Mouse (Mus musculus): ENCODE measurements around the gene Cacna1a. TPM values are rescaled to one million over a fixed set of nuclear protein-coding genes. Genes with fewer than 3 reads are reported as not detected.

Cacna1a gene
- polyA plus RNA-seq, 1 experiment from 2014 or later: 6.3 TPM

DNA sequence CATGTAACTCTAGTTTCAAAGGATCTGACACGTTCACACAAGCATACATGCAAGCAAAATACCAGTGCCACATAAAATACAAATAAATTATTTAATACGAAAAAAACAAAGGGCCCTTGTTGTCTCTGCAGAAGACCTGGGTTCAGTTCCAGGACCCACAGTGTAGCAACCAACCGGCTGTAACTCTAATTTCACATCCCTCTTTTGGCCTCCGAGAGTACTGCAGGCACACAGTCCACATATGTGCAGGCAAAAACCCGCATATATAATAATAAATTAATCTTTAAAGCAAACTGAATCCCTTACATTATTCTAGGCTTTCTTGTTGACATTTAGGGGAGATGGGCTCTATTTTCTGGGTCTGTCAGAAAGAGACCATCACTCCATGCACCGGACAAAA, 258.6 kb downstream of the Cacna1a start:
- Histone ChIP-seq H3K4me2 (no peak overlapping the region; the same call in 1 of the 2 replicates), H3K27ac (ENCODE audit: low read depth, low read length) (no peak overlapping the region), H3K9ac (ENCODE audit: low read length) (no peak overlapping the region), H3K4me3 (ENCODE audit: low read depth, low read length) (no peak overlapping the region), H3K36me3 (ENCODE audit: control insufficient read depth, insufficient read depth, low read length) (no peaks in the 10 kb centered on the region), H3K9me3 (ENCODE audit: control insufficient read depth, low read length) (no peaks in the 10 kb centered on the region), H3K27me3 (ENCODE audit: control insufficient read depth, insufficient read depth, low read length) (no peaks in the 10 kb centered on the region), H3K4me1 (ENCODE audit: control insufficient read depth, insufficient read depth, low read length) (peaks cover 9% of the 10 kb centered on the region)
- DNase-seq (ENCODE audit: low spot score, missing footprints) (no peak), ATAC-seq (ENCODE audit: low FRiP score) (no peak)
- 57% methylated on average over 6 of the region's 6 CpGs for WGBS

DNA sequence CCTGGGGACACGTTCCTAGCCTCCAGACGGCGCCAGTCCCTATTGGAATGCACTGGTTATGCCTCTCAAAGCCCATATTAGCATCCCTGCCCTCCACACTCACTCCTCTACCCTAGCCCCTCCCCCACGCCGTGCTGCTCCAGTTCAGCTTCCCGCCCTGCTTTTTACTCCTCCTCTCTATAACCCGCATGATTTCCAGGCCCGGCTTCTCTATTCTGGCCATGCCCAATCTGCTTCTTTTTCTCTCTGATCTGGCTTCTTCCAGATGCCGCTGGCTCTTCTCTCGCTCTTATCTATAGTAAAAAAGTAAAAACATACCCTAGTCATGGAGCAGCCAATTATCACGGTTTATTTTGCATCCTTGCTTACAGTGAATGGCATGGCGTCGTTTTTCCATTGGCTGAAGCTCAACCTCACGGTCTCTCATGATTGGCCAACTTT, 259.2 kb downstream of the Cacna1a start:
- Histone ChIP-seq H3K9me3 (ENCODE audit: control insufficient read depth, low read length) (no peaks in the 10 kb centered on the region), H3K36me3 (ENCODE audit: control insufficient read depth, insufficient read depth, low read length) (no peaks in the 10 kb centered on the region), H3K27me3 (ENCODE audit: control insufficient read depth, insufficient read depth, low read length) (no peaks in the 10 kb centered on the region), H3K4me3 (ENCODE audit: low read depth, low read length) (peak overlapping the region; percentile 1; the same call in 1 of the 2 replicates), H3K9ac (ENCODE audit: low read length) (peak overlapping the region; percentile 13; the same call in 1 of the 2 replicates), H3K27ac (ENCODE audit: low read depth, low read length) (no peak overlapping the region), H3K4me2 (peak overlapping the region; percentile 31), H3K4me1 (ENCODE audit: control insufficient read depth, insufficient read depth, low read length) (peaks cover 9% of the 10 kb centered on the region)
- 3% methylated on average over 14 of the region's 14 CpGs for WGBS
- DNase-seq (ENCODE audit: low spot score, missing footprints): peak; percentile 96
- peak; percentile 87 for ATAC-seq (ENCODE audit: low FRiP score)

DNA sequence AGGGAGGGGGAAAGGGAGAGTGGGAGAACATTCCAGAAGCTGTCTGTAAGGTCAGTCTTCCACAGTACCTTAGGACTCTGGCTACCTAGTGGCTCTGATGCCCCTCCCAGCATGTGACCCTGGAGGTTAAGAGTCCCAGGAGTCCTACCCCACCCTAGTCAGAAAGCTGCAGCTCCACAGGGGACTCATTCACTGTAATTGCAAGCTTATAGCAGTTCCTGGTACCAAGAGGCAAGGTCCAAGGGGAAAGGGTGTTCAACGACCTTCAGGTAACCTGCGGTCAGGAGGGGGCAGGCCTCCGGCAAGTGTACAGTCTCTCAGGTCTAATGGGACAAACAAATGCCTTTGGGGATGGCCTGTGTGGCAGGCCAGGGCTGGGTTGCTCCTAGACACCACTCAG, 262.0 kb downstream of the Cacna1a start:
- no peaks in the 10 kb centered on the region for H3K9me3 ChIP-seq (ENCODE audit: control insufficient read depth, low read length)
- H3K27ac ChIP-seq (ENCODE audit: low read depth, low read length): no peak overlapping the region
- ATAC-seq (ENCODE audit: low FRiP score): no peak
- no peak overlapping the region for H3K4me2 ChIP-seq
- no peak for DNase-seq (ENCODE audit: low spot score, missing footprints)
- H3K4me3 ChIP-seq (ENCODE audit: low read depth, low read length): no peak overlapping the region
- no peaks in the 10 kb centered on the region for H3K36me3 ChIP-seq (ENCODE audit: control insufficient read depth, insufficient read depth, low read length)
- H3K27me3 ChIP-seq (ENCODE audit: control insufficient read depth, insufficient read depth, low read length): no peaks in the 10 kb centered on the region
- peaks cover 16% of the 10 kb centered on the region for H3K4me1 ChIP-seq (ENCODE audit: control insufficient read depth, insufficient read depth, low read length)
- WGBS: 41% methylated on average over 3 of the region's 3 CpGs
- H3K9ac ChIP-seq (ENCODE audit: low read length): no peak overlapping the region

DNA sequence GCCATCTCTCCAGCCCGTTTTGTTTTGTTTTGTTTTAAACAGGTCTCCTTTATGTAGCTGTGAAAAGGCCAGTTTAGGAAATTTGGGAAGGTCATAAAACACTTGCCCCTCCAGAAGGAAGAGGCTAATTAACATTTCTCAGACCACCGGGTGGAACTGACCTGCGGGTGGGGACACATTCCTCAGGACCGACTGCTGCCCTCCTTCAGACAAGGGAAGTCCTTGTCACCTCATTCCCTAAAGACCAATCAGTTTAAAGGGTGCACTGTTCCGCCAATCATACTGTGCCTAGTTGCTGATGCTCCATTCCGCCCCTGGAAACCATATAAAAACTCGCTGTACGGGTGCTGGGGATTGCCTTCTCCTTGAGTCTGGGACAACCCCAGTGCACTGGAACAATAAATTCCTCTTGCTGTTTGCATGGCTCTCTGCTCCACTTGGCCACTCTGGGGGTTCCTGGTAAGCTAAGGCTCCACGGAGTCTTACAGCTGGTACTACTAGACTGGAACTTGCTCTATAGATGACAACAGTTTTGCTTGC, 264.9 kb downstream of the Cacna1a start:
- H3K4me3 ChIP-seq (ENCODE audit: low read depth, low read length): no peak overlapping the region
- peaks cover 27% of the 10 kb centered on the region for H3K4me1 ChIP-seq (ENCODE audit: control insufficient read depth, insufficient read depth, low read length)
- H3K27ac ChIP-seq (ENCODE audit: low read depth, low read length): no peak overlapping the region
- no peaks in the 10 kb centered on the region for H3K9me3 ChIP-seq (ENCODE audit: control insufficient read depth, low read length)
- H3K9ac ChIP-seq (ENCODE audit: low read length): no peak overlapping the region
- ATAC-seq (ENCODE audit: low FRiP score) (no peak), DNase-seq (ENCODE audit: low spot score, missing footprints) (no peak)
- 71% methylated on average over 9 of the region's 9 CpGs for WGBS
- no peak overlapping the region for H3K4me2 ChIP-seq
- no peaks in the 10 kb centered on the region for H3K27me3 ChIP-seq (ENCODE audit: control insufficient read depth, insufficient read depth, low read length)
- no peaks in the 10 kb centered on the region for H3K36me3 ChIP-seq (ENCODE audit: control insufficient read depth, insufficient read depth, low read length)

DNA sequence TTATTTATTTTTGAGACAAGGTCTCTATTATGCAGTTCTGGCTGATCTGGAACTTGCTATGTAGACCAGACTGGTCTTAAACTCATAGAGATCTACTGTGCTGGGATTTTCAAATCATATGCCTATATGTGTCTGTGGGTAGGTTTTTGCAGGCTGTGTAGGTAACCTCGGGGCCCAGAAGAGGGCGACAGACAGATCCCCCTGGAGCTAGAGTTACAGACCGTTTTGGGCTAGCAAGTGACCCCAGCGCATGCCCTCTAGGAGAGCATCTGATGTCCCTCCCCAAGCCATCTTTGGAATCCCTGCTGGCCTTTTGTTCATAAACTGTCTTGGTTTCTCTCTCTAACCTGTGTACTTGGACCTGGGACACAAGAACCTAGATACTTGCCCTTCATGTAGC, 266.4 kb downstream of the Cacna1a start:
- Histone ChIP-seq H3K9me3 (ENCODE audit: control insufficient read depth, low read length) (no peaks in the 10 kb centered on the region), H3K36me3 (ENCODE audit: control insufficient read depth, insufficient read depth, low read length) (no peaks in the 10 kb centered on the region), H3K4me3 (ENCODE audit: low read depth, low read length) (no peak overlapping the region), H3K27ac (ENCODE audit: low read depth, low read length) (peak overlapping the region; percentile 84), H3K4me2 (no peak overlapping the region), H3K4me1 (ENCODE audit: control insufficient read depth, insufficient read depth, low read length) (peaks cover 33% of the 10 kb centered on the region), H3K27me3 (ENCODE audit: control insufficient read depth, insufficient read depth, low read length) (no peaks in the 10 kb centered on the region), H3K9ac (ENCODE audit: low read length) (no peak overlapping the region)
- no peak for ATAC-seq (ENCODE audit: low FRiP score)
- 36% methylated on average over 4 of the region's 4 CpGs for WGBS
- DNase-seq (ENCODE audit: low spot score, missing footprints): peak; percentile 87

DNA sequence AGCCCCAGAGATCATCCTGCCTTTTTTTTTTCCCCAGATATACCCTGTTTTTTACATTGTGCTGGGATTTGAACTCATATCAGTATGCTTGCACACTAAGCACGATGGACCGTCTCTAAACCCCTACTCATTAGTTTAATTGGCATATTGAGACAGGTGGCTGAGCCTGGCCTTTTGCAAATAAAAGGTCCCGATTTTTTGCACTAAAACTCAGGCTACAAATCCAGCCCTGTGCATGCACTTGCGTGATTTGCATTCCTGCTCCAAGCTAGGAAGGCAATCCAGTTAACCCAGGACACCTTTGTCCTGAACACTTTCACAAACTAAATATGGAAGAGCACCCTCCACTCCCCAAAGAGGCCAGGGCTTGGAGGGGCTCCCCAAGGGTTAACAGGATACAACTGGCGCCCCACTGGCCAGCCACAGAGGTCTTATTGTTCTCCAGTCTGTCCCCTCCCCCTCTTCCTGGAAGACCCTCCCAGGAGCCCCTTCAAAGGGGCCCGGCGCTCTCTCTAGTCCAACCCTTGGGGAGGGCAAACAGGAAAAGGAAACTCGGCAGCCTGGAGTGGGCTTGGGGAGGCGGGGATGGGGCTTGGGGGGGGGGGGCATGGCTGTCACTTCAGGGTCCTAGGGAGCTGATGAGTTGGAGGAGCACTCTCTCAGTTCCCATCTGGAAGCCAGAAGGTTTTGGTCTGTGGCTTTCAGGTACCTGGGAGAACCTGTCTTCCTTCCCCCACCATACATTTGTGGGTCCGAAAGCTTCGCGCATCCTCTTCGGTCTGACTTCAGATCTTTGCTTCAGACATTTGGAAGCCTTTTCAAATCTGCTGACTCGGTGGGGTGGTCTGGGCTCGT, 267.3 kb downstream of the Cacna1a start:
- WGBS: under 1% methylated on average over 14 of the region's 15 CpGs
- H3K27me3 ChIP-seq (ENCODE audit: control insufficient read depth, insufficient read depth, low read length): no peaks in the 10 kb centered on the region
- peak; percentile 88 for ATAC-seq (ENCODE audit: low FRiP score)
- DNase-seq (ENCODE audit: low spot score, missing footprints): peak; percentile 96
- peak overlapping the region; percentile 84 for H3K27ac ChIP-seq (ENCODE audit: low read depth, low read length)
- no peaks in the 10 kb centered on the region for H3K9me3 ChIP-seq (ENCODE audit: control insufficient read depth, low read length)
- peak overlapping the region; percentile 28 for H3K4me3 ChIP-seq (ENCODE audit: low read depth, low read length)
- H3K4me1 ChIP-seq (ENCODE audit: control insufficient read depth, insufficient read depth, low read length): peaks cover 38% of the 10 kb centered on the region
- H3K36me3 ChIP-seq (ENCODE audit: control insufficient read depth, insufficient read depth, low read length): no peaks in the 10 kb centered on the region
- H3K4me2 ChIP-seq: peak overlapping the region; percentile 62
- peak overlapping the region; percentile 62 for H3K9ac ChIP-seq (ENCODE audit: low read length)

DNA sequence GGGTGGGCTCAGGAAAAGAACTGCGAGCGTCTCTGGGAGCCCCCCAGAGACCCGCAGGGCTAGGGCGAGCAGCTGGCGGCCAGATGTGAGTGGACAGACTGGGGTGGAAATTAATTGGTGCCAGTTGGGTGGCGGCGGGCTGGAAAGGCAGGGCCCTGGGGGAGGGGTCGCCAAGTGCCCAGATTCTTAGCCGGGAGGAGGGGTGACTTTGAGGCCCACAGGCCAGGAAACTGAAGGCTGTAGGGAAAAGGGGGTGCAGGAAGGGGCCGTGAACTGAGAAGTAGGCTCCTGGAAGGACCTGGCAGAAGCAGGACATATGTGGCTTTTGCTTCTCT, 267.9 kb downstream of the Cacna1a start:
- ATAC-seq (ENCODE audit: low FRiP score) (peak; percentile 36), DNase-seq (ENCODE audit: low spot score, missing footprints) (peak; percentile 96)
- WGBS: 1% methylated on average over 10 of the region's 10 CpGs
- Histone ChIP-seq H3K27ac (ENCODE audit: low read depth, low read length) (peak overlapping the region; percentile 84), H3K4me3 (ENCODE audit: low read depth, low read length) (peak overlapping the region; percentile 28), H3K27me3 (ENCODE audit: control insufficient read depth, insufficient read depth, low read length) (no peaks in the 10 kb centered on the region), H3K9me3 (ENCODE audit: control insufficient read depth, low read length) (no peaks in the 10 kb centered on the region), H3K36me3 (ENCODE audit: control insufficient read depth, insufficient read depth, low read length) (no peaks in the 10 kb centered on the region), H3K9ac (ENCODE audit: low read length) (peak overlapping the region; percentile 62), H3K4me2 (peak overlapping the region; percentile 62), H3K4me1 (ENCODE audit: control insufficient read depth, insufficient read depth, low read length) (peaks cover 44% of the 10 kb centered on the region)

DNA sequence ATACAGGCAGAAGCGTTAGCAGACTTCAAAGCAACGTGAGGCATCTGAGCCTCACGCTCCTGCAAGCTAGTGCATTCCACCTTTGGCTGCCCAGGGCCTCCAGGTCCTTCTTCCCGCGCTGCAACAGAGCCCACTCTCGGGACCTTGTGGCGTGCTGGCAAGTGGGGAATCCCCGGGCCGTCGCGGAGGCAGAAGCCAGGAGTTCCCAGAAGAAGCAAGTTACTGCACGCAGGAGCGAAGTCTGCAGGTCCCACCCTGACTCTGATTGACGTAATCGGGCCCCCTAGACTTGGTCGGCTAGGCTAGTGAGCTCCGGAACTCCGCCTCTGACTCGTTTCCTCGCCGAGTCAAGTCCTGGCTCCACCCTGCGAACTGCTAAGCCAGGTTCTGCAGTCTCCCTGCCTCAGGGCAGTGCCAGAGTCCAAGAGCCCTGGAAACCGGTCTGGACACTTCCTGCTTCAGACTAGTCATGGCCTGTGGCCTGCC, 268.4 kb downstream of the Cacna1a start:
- Histone ChIP-seq H3K4me1 (ENCODE audit: control insufficient read depth, insufficient read depth, low read length) (peaks cover 49% of the 10 kb centered on the region), H3K9me3 (ENCODE audit: control insufficient read depth, low read length) (no peaks in the 10 kb centered on the region), H3K27ac (ENCODE audit: low read depth, low read length) (peak overlapping the region; percentile 84), H3K27me3 (ENCODE audit: control insufficient read depth, insufficient read depth, low read length) (no peaks in the 10 kb centered on the region), H3K36me3 (ENCODE audit: control insufficient read depth, insufficient read depth, low read length) (no peaks in the 10 kb centered on the region), H3K4me2 (peak overlapping the region; percentile 62), H3K9ac (ENCODE audit: low read length) (peak overlapping the region; percentile 62), H3K4me3 (ENCODE audit: low read depth, low read length) (peak overlapping the region; percentile 28)
- peak; percentile 94 for DNase-seq (ENCODE audit: low spot score, missing footprints)
- under 1% methylated on average over 23 of the region's 23 CpGs for WGBS
- ATAC-seq (ENCODE audit: low FRiP score): peak; percentile 9; the same call in 1 of the 2 replicates

DNA sequence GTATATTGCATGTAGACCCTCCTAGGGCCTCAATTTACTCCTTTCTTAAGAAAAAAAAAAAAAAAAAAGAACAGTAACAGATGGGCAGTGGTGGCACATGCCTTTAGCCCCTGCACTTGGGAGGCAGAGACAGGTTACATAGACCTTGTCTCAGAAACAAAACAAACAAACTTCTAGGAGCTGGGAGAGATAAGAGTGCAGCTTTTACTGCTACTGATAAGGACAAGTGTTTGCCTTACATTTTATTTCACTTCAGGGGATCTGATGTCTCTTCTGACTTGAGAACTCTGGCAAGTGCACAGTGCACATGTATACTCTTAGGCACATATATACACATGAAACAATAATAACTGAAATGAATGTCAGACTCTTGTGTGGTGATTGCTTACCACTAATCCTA, 269.0 kb downstream of the Cacna1a start:
- DNase-seq (ENCODE audit: low spot score, missing footprints): no peak
- Histone ChIP-seq H3K27me3 (ENCODE audit: control insufficient read depth, insufficient read depth, low read length) (no peaks in the 10 kb centered on the region), H3K4me2 (peak overlapping the region; percentile 62), H3K36me3 (ENCODE audit: control insufficient read depth, insufficient read depth, low read length) (no peaks in the 10 kb centered on the region), H3K4me1 (ENCODE audit: control insufficient read depth, insufficient read depth, low read length) (peaks cover 52% of the 10 kb centered on the region), H3K4me3 (ENCODE audit: low read depth, low read length) (peak overlapping the region; percentile 28; the same call in 1 of the 2 replicates), H3K9me3 (ENCODE audit: control insufficient read depth, low read length) (no peaks in the 10 kb centered on the region), H3K9ac (ENCODE audit: low read length) (no peak overlapping the region), H3K27ac (ENCODE audit: low read depth, low read length) (no peak overlapping the region)
- ATAC-seq (ENCODE audit: low FRiP score): no peak
